8 mouse cellular contexts compared by ENCODE assay signal in the genomic region with DNA sequence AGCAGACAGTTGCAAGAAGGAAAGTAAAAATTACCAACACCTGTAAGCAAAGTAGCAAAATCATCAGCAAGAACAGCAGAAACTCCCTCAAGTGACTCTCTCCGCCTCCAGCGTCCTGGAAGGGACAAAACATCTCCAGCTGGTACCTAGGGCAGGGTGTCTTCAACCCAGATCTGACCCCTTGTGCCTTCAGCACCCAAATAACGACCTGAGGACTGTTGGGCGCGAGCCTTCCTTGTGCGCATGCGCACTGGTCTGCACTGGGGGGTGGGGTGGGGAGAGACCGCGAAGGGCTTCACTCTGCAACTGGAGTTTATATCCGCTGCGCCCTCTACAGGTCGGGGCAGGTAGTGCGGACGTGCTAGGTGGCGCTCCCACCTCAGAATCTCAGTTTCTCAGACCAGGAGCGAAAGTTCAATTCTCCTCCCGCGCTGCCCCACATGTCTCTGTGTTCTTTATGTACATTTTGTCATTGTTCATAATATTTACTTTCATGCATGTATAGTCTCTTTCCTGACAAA. TPM values are rescaled to one million over a fixed set of nuclear protein-coding genes. Genes with fewer than 3 reads are reported as not detected.
DNase-seq lines count a peak whose midpoint lies in the region; ATAC-seq lines count a peak whose summit lies in the region.

No protein-coding gene starts in this region.

- peak; percentile 25 to 32 for DNase-seq in cerebellum, postnatal 10 days
- DNase-seq in cerebellum, postnatal 4 days (ENCODE audit: low spot score in 2 of 2): no peak
- peak; percentile 14 for DNase-seq in urinary bladder, postnatal 14 days (ENCODE audit: low spot score)
- DNase-seq in urinary bladder, adult 18-20 months (ENCODE audit: low spot score in 2 of 2): no peak
- peak; percentile 66 for DNase-seq in lung, postnatal 36 days
- no peak for DNase-seq in layer of hippocampus, postnatal 10 days (ENCODE audit: low spot score in 2 of 2)
- no peak for DNase-seq in cerebellum, adult 9-11 months

- no peak for ATAC-seq in cerebellum, adult (ENCODE audit: insufficient number of reproducible peaks, low FRiP score, low TSS enrichment)

RNA-seq across cellular contexts. Expression of a gene that starts 12.5 kb away (rescaled TPM):
- not detected for total RNA-seq in layer of hippocampus, postnatal 10 days (2021)

RNA-seq across cellular contexts. Expression of a gene that starts 25.0 kb away (rescaled TPM):
- total RNA-seq in layer of hippocampus, postnatal 10 days (2021): 100 to 1,000 TPM; 197 to 202 TPM

RNA-seq across cellular contexts. Expression of a gene that starts 42.0 kb away (rescaled TPM):
- 10 to 100 TPM; 79.0 to 89.5 TPM for total RNA-seq in layer of hippocampus, postnatal 10 days (2021)

Comparison
In these comparisons a context has a peak if more than half of its experiments do, and no peak if none do; other contexts are left out.
1. DNase-seq: peak in cerebellum, postnatal 10 days (2 of 2), urinary bladder, postnatal 14 days (single experiment) and lung, postnatal 36 days (single experiment); none in cerebellum, postnatal 4 days (0 of 2), urinary bladder, adult 18-20 months (0 of 2), layer of hippocampus, postnatal 10 days (0 of 2) and cerebellum, adult 9-11 months (single experiment).